Mouse (Mus musculus) bone marrow, adult 2 months (tissue): ENCODE results near the gene Zfp362. TPM values are rescaled to one million over a fixed set of nuclear protein-coding genes. Genes with fewer than 3 reads are reported as not detected.

Source experiments
- H3K27ac ChIP-seq: fragments of 200-500 bp; 2 replicates; pipeline ENCODE4 v1.5.1; 2012; ENCODE audit warnings: low read depth, mild to moderate bottlenecking, control low read depth, inconsistent platforms, low read length; ENCODE audit not compliant: control insufficient read depth, poor library complexity, insufficient read depth
- H3K4me1 ChIP-seq: fragments of 200-500 bp; 2 replicates; pipeline ENCODE4 v1.6.1; 2011; ENCODE audit warnings: low read length; ENCODE audit not compliant: control insufficient read depth, insufficient read depth
- H3K4me3 ChIP-seq: fragments of 200-500 bp; replicated peaks from 2 replicates; pipeline ENCODE3; 2011; ENCODE audit warnings: mild to moderate bottlenecking, low read depth, low read length, control low read depth; ENCODE audit not compliant: control insufficient read depth
- CTCF ChIP-seq: fragments of 200-500 bp; IDR thresholded peaks from 2 replicates; pipeline ENCODE4 v1.5.1; 2011; ENCODE audit warnings: low read length, control low read depth; ENCODE audit not compliant: control insufficient read depth, insufficient read depth
- POLR2A ChIP-seq: fragments of 200-500 bp; IDR thresholded peaks from 2 replicates; pipeline ENCODE4 v1.6.1; 2011; ENCODE audit warnings: low read depth, mild to moderate bottlenecking, control low read depth, low read length, borderline replicate concordance; ENCODE audit not compliant: control insufficient read depth
- WGBS: fragments of 180-500 bp; shearing (Covaris S2); methylation state at CpG from one replicate; pipeline ENCODE4 v1.1.7; 2018; 5-methylcytosine and 5-hydroxymethylcytosine counted together
- polyA plus RNA-seq: library from polyadenylated mRNA; stranded (reverse); fragments of >200 nt; gene quantifications from 2 replicates; pipeline ENCODE4 v1.2.4, GENCODE M21; 2011; ENCODE audit warnings: low replicate concordance; ENCODE audit not compliant: missing spikeins, insufficient read depth, insufficient read length

Gene Zfp362
- polyA plus RNA-seq, 1 experiment = 10.3 TPM

DNA sequence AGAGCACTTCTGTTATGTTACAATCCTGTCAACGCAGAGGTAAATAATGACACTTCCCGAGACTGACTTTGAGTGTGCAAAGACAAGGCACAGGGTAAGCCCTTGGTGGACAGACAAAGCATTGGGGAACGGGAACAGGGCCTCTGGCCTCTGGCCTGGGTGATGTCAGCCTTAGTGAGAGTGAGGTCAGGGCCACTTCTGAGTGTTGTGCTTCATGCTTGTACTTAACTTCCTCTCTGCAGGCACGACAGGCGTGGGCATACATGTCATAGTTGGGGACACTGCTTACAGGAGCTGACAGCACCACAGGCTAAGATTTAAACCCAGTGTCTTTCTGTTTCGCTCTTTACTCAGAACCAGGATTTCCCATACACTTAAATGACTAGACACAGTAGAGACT is 72.3 kb downstream of the Zfp362 start:
- H3K4me1 ChIP-seq = peaks cover 12% of the 10 kb centered on the region
- TF ChIP-seq CTCF (no peak), POLR2A (no peak)
- no peak overlapping the region; the same call in 1 of the 2 replicates for H3K27ac ChIP-seq
- WGBS = 40% methylated on average over 6 of the region's 6 CpGs
- H3K4me3 ChIP-seq = no peak overlapping the region

GRCm38 (mm10) chr4:128732794-128733193 is 73.1 kb downstream of the Zfp362 start:
- no peak overlapping the region for H3K27ac ChIP-seq
- TF ChIP-seq CTCF (no peak), POLR2A (no peak)
- no peak overlapping the region for H3K4me3 ChIP-seq
- H3K4me1 ChIP-seq = peaks cover 12% of the 10 kb centered on the region
- 53% methylated on average over 5 of the region's 5 CpGs for WGBS

- TF ChIP-seq CTCF (no peak), POLR2A (no peak)
- H3K4me1 ChIP-seq = peaks cover 14% of the 10 kb centered on the region
- no peak overlapping the region for H3K27ac ChIP-seq
- WGBS = 91% methylated on average over 6 of the region's 6 CpGs
- no peak overlapping the region for H3K4me3 ChIP-seq
These were observed 75.6 kb downstream of the Zfp362 start for GRCm38 (mm10) chr4:128730271-128730670.

DNA sequence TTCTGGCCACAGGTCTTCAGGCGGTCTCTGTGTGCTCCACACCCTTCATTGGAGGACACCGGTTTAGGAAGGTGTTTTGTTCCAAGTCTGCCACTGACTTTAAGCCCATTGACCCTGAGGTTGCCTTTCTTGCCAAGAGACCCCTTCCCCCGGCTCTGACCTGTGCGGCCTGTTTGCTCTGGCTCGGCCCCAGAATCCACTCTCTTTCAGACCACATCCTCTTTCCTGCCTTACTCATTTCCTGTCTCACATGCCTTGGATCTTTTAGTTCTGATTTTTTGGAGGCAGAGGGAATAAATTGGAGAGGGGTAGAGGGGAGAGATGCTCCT is 76.2 kb downstream of the Zfp362 start:
- TF ChIP-seq CTCF = no peak
- no peak for TF ChIP-seq POLR2A
- 24% methylated on average over 5 of the region's 5 CpGs for WGBS
- Histone ChIP-seq H3K4me1 (peaks cover 12% of the 10 kb centered on the region), H3K27ac (no peak overlapping the region), H3K4me3 (no peak overlapping the region)

DNA sequence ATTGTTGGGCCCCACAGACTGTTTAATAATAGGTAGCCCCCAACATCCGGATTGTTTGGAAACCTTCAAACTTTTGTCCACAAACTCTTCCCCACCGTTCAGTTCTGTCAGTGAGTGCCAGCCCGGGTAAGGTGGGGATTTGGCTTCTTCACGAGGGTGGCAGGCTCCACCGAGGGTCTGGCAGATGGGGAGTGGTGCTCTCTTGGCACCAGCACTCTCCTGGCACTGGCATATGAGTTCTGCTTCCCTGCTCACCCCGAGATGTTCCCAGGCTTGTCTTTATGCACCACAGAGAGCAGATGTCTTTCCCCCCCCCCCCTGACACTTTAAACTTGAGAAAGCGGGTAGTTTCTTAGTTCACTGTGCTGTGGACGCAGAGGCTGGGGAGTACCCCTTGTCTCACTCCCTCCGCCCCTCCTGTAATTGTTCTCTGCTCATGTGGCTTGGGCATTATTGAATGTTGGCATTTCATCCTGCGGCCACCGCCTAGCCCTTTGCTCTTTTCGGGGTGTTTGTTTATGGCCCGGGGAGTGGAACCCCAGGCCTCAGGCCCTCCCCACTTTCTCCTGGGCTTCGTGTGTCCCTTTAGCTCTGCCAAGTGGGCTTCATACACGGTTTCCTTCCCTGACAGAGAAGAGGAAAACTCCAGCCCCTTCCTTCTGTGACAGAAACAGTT is 76.7 kb downstream of the Zfp362 start:
- no peak for TF ChIP-seq POLR2A
- no peak for TF ChIP-seq CTCF
- Histone ChIP-seq H3K27ac (no peak overlapping the region), H3K4me3 (peak overlapping the region; percentile 0), H3K4me1 (peaks cover 12% of the 10 kb centered on the region)
- WGBS = 33% methylated on average over 15 of the region's 15 CpGs

DNA sequence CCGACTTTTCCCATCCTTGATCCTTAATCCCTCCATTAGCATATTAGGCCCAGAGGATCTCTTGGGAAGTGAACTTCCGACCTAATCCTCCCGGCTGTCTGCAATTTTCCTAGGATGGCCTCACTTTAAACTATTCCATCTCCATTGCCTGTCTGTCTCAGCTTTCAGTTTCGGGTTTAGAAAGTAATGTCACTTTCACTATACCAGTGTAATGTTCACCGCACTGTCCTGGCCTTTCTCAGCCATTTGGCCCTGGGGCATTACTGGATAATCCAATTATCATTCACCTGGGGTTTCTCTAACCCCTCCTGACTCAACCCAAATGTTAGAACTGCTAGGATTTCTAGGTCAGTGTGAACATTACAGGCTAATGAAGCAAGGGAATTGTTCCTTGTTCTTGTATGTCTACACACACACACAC is 77.4 kb downstream of the Zfp362 start:
- Histone ChIP-seq H3K27ac (no peak overlapping the region), H3K4me3 (peak overlapping the region; percentile 94), H3K4me1 (peaks cover 7% of the 10 kb centered on the region)
- TF ChIP-seq CTCF (no peak), POLR2A (no peak)
- WGBS = 2% methylated on average over 5 of the region's 5 CpGs

GRCm38 (mm10) chr4:128727721-128728430 is 78.0 kb downstream of the Zfp362 start:
- H3K4me1 ChIP-seq = peaks cover 4% of the 10 kb centered on the region
- WGBS = under 1% methylated on average over 65 of the region's 65 CpGs
- TF ChIP-seq CTCF = no peak
- peak; percentile 11; the same call in 1 of the 2 replicates for TF ChIP-seq POLR2A

DNA sequence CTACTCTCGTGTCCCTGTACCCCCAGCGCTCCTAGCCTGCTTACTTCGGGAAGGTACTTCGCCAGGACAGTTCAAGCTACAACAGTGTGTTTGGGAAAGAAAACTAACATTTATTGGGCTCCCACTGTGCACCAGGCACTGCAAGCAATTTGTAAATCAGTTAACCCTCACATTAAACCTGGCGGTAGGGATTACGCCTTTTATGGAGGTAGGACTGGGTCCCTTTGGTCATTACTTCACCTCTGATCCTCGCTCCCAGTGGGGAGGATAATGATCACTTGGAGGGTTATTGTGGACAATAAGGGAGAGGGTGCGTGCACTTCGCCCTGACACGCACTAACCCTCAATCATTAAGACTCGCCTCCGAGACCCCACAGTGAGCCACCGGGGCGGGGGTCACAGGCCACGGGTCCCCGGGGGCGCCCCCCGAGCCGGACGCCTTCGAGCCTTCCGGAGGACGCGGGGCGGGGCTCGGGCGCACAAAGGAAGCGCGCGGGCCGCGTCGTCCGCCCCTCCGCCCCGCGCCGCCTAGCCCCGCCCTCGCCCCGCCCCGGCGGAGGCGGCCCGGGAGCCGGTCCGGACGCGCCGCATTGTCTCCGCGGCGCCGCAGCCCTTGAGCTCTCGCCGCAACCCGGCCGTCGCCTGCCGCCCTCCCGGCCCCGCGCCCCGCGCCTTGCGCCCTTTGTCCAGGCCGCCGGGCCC is 78.7 kb downstream of the Zfp362 start:
- H3K4me1 ChIP-seq = peaks cover 4% of the 10 kb centered on the region
- TF ChIP-seq POLR2A (peak; percentile 82; the same call in 1 of the 2 replicates), CTCF (no peak)
- peak overlapping the region; percentile 93 for H3K27ac ChIP-seq
- WGBS = 2% methylated on average over 68 of the region's 68 CpGs
- peak overlapping the region; percentile 94 for H3K4me3 ChIP-seq

More at GRCm38 (mm10) chr4:128727721-128728430, 78.0 kb downstream of the Zfp362 start:
- Histone ChIP-seq H3K4me3 (peak overlapping the region; percentile 94), H3K27ac (peak overlapping the region; percentile 93)
